Mouse (Mus musculus) inflammation-experienced regulatory T-cells, adult 16 weeks (primary cell): ENCODE measurements around the gene Sprr2a2. TPM values are rescaled to one million over a fixed set of nuclear protein-coding genes. Genes with fewer than 3 reads are reported as not detected.

ENCODE experiments used
- polyA plus RNA-seq: library from polyadenylated mRNA; unstranded; fragments of 100-300 nt; shearing (Covaris generic); gene quantifications from one replicate; pipeline ENCODE4 v1.2.1, GENCODE M21; 2017

The Sprr2a2 gene
- polyA plus RNA-seq: not detected

DNA sequence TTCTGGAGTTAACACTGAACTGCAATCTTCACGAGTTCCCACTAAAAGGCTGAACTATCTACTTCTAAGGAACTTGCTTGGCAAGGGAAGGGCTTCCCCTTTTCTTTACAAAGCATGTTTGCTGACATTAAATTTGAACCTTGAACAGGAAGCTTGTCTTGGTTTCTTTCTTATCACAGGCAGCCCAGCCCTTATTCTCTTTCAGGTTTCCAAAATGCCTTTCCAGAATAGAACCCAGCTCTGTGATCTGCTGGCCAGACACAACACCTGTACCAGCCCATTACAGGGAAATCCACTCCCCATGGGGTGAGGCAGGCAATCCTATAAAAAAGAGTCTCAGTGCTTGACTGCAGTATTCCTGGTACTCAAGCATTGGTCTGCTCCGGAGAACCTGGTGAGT is at the start of gene Sprr2a2, which contains the start of gene Sprr2a1:
Gene Sprr2a2, plus strand, starts transcription at position 352 of the 400 bp plus-strand sequence.
Gene Sprr2a1, plus strand, starts transcription at position 231 of the 400 bp plus-strand sequence.

DNA sequence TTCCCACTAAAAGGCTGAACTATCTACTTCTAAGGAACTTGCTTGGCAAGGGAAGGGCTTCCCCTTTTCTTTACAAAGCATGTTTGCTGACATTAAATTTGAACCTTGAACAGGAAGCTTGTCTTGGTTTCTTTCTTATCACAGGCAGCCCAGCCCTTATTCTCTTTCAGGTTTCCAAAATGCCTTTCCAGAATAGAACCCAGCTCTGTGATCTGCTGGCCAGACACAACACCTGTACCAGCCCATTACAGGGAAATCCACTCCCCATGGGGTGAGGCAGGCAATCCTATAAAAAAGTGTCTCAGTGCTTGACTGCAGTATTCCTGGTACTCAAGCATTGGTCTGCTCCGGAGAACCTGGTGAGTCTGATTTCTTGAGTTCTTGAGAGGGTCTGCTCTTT is 69.4 kb downstream of the Sprr2a2 start, which contains the start of gene Sprr2a3:
Gene Sprr2a3, plus strand, starts transcription at position 317 of the 400 bp plus-strand sequence.

Other genes with a start within 250 kb of the Sprr2a2 start
- gene Pglyrp3, start 201.3 kb upstream of the Sprr2a2 start, polyA plus RNA-seq: not detected
- gene Lor, start 132.8 kb upstream of the Sprr2a2 start, polyA plus RNA-seq: not detected
- not detected for gene Prr9, start 92.0 kb upstream of the Sprr2a2 start, polyA plus RNA-seq
- not detected for gene Lelp1, start 73.2 kb upstream of the Sprr2a2 start, polyA plus RNA-seq
- gene Sprr2a1, start 121 bp upstream of the Sprr2a2 start, polyA plus RNA-seq: not detected
- gene Sprr2a3, start 69.5 kb downstream of the Sprr2a2 start, polyA plus RNA-seq: not detected
- not detected for gene Sprr2b, start 100.7 kb downstream of the Sprr2a2 start, polyA plus RNA-seq
- not detected for gene Sprr2d, start 123.2 kb downstream of the Sprr2a2 start, polyA plus RNA-seq
- gene Sprr2e, start 136.2 kb downstream of the Sprr2a2 start, polyA plus RNA-seq: not detected
- not detected for gene Sprr2f, start 149.3 kb downstream of the Sprr2a2 start, polyA plus RNA-seq
- gene Sprr2h, start 169.8 kb downstream of the Sprr2a2 start, polyA plus RNA-seq: not detected
- gene Sprr2i, start 192.1 kb downstream of the Sprr2a2 start, polyA plus RNA-seq: not detected
- not detected for gene Sprr2j-ps, start 202.2 kb downstream of the Sprr2a2 start, polyA plus RNA-seq
- gene Gm9774, start 213.5 kb downstream of the Sprr2a2 start, polyA plus RNA-seq: 22.3 TPM
- not detected for gene Sprr2k, start 216.7 kb downstream of the Sprr2a2 start, polyA plus RNA-seq
- gene Sprr1b, start 222.9 kb downstream of the Sprr2a2 start, polyA plus RNA-seq: not detected
- not detected for gene Sprr3, start 242.8 kb downstream of the Sprr2a2 start, polyA plus RNA-seq